Mouse (Mus musculus) gastrocnemius, postnatal 14 days (tissue): Measurements from ENCODE around the gene Ptcd3. TPM values are rescaled to one million over a fixed set of nuclear protein-coding genes. Genes with fewer than 3 reads are reported as not detected.
"Not testable (repeated sequence)": the region's sequence is repeated elsewhere in the genome, so short reads cannot be mapped to it uniquely, and the experiment has no call there.

ENCODE experiments used
- DNase-seq: peaks from one replicate; pipeline ENCODE4 v3.0.0; 2021; ENCODE audit warnings: mixed read lengths
- intact Hi-C: fragments of 180-260 bp; cut with DNase I; formaldehyde crosslinking; loops from one replicate; pipeline ENCODE4 v1.15.1; 2025; ENCODE audit warnings: low total_unique reads
- total RNA-seq, 2 experiments: library from RNA; stranded (reverse); gene quantifications; 2 replicates each; pipeline ENCODE4 v1.2.3; 2021

Ptcd3 gene
- total RNA-seq, 2 experiments from 2014 or later, result 70.4 to 78.1 TPM

GRCm38 (mm10) chr6:71893263-71893662, 15.3 kb downstream of the Ptcd3 start:
- intact Hi-C loops, result no loop called here
- no peak for DNase-seq

GRCm38 (mm10) chr6:71877965-71878760, 30.4 kb downstream of the Ptcd3 start:
- intact Hi-C loops, result no loop called here
- no peak for DNase-seq

GRCm38 (mm10) chr6:71871396-71871795, 37.2 kb downstream of the Ptcd3 start:
- intact Hi-C loops, result no loop called here
- DNase-seq, result no peak

- intact Hi-C loops, result no loop called here
- DNase-seq, result no peak
Measured at GRCm38 (mm10) chr6:71868809-71869208, 39.7 kb downstream of the Ptcd3 start.

- no peak for DNase-seq
- intact Hi-C loops, result no loop called here
Measured at GRCm38 (mm10) chr6:71867751-71868150, 40.8 kb downstream of the Ptcd3 start.

- DNase-seq, intact Hi-C loops: not testable (repeated sequence)
Measured at GRCm38 (mm10) chr6:71846906-71847305, 61.6 kb downstream of the Ptcd3 start.

- DNase-seq, result no peak
- intact Hi-C loops, result no loop called here
Measured at GRCm38 (mm10) chr6:71840597-71841290, 67.8 kb downstream of the Ptcd3 start.

GRCm38 (mm10) chr6:71839815-71840214, 68.7 kb downstream of the Ptcd3 start:
- intact Hi-C loops, result no loop called here
- DNase-seq, result no peak

GRCm38 (mm10) chr6:71836811-71837210, 71.7 kb downstream of the Ptcd3 start:
- intact Hi-C loops, result no loop called here

GRCm38 (mm10) chr6:71831581-71831960, 77.0 kb downstream of the Ptcd3 start:
- intact Hi-C loops, result no loop called here
- peak; percentile 97 for DNase-seq

More at GRCm38 (mm10) chr6:71836811-71837210, 71.7 kb downstream of the Ptcd3 start:
- DNase-seq, result no peak

- intact Hi-C loops, result no loop called here
- peak; percentile 99 for DNase-seq
Measured at GRCm38 (mm10) chr6:71830690-71831580, 77.6 kb downstream of the Ptcd3 start, which contains the start of gene Immt. TSS of gene Immt (plus strand) at chr6:71831331.

Other genes starting within 250 kb of the Ptcd3 start
- gene Reep1, start 201.2 kb downstream of the Ptcd3 start, total RNA-seq, result 10 to 100 TPM; 84.7 to 92.8 TPM
- gene Mrpl35, start 81.8 kb downstream of the Ptcd3 start, total RNA-seq, result 10 to 100 TPM; 31.7 to 32.0 TPM
- gene Immt, start 77.4 kb downstream of the Ptcd3 start, total RNA-seq, result 100 to 1,000 TPM; 245 to 287 TPM
- 10 to 100 TPM; 31.3 to 35.4 TPM for gene Polr1a, start 303 bp upstream of the Ptcd3 start, total RNA-seq
- 10 to 100 TPM; 83.7 to 88.8 TPM for gene St3gal5, start 188.8 kb upstream of the Ptcd3 start, total RNA-seq